Mouse (Mus musculus) liver (tissue): ENCODE data around the gene Akap6.
"Not testable (repeated sequence)": the region's sequence is repeated elsewhere in the genome, so short reads cannot be mapped to it uniquely, and the experiment has no call there.

ENCODE experiments used
- DNase-seq: peaks from one replicate; pipeline ENCODE4 v3.0.0-alpha.2; 2020; ENCODE audit warnings: mixed read lengths

The Akap6 gene

GRCm38 (mm10) chr12:52711857-52712640 lies 12.9 kb downstream of the Akap6 start:
- DNase-seq: no peak

GRCm38 (mm10) chr12:52718392-52718791 lies 19.2 kb downstream of the Akap6 start:
- DNase-seq: no peak

- DNase-seq: no peak
Observed at GRCm38 (mm10) chr12:52719232-52719631, 20.0 kb downstream of the Akap6 start.

GRCm38 (mm10) chr12:52719681-52720080 lies 20.5 kb downstream of the Akap6 start:
- no peak for DNase-seq

- not testable (repeated sequence) for DNase-seq
Observed at GRCm38 (mm10) chr12:52724039-52724615, 24.9 kb downstream of the Akap6 start.

GRCm38 (mm10) chr12:52726434-52727231 lies 27.4 kb downstream of the Akap6 start:
- DNase-seq: no peak

- DNase-seq: no peak
Observed at GRCm38 (mm10) chr12:52729396-52729795, 30.2 kb downstream of the Akap6 start.

GRCm38 (mm10) chr12:52735161-52735560 lies 36.0 kb downstream of the Akap6 start:
- not testable (repeated sequence) for DNase-seq

- no peak for DNase-seq
Observed at GRCm38 (mm10) chr12:52737151-52737550, 38.0 kb downstream of the Akap6 start.

GRCm38 (mm10) chr12:52739326-52739725 lies 40.1 kb downstream of the Akap6 start:
- no peak for DNase-seq

GRCm38 (mm10) chr12:52741801-52742200 lies 42.6 kb downstream of the Akap6 start:
- DNase-seq: no peak

GRCm38 (mm10) chr12:52750006-52750405 lies 50.8 kb downstream of the Akap6 start:
- no peak for DNase-seq

- no peak for DNase-seq
Observed at GRCm38 (mm10) chr12:52755649-52756048, 56.5 kb downstream of the Akap6 start.

- no peak for DNase-seq
Observed at GRCm38 (mm10) chr12:52757881-52758280, 58.7 kb downstream of the Akap6 start.

- DNase-seq: no peak
Observed at GRCm38 (mm10) chr12:52764046-52764445, 64.9 kb downstream of the Akap6 start.

GRCm38 (mm10) chr12:52764810-52765209 lies 65.6 kb downstream of the Akap6 start:
- no peak for DNase-seq

GRCm38 (mm10) chr12:52769561-52769960 lies 70.4 kb downstream of the Akap6 start:
- no peak for DNase-seq

GRCm38 (mm10) chr12:52771931-52772330 lies 72.7 kb downstream of the Akap6 start:
- no peak for DNase-seq

- no peak for DNase-seq
Observed at GRCm38 (mm10) chr12:52772494-52773280, 73.5 kb downstream of the Akap6 start.

- DNase-seq: no peak
Observed at GRCm38 (mm10) chr12:52773847-52774246, 74.7 kb downstream of the Akap6 start.

GRCm38 (mm10) chr12:52774382-52774781 lies 75.2 kb downstream of the Akap6 start:
- DNase-seq: no peak

- DNase-seq: no peak
Observed at GRCm38 (mm10) chr12:52780216-52780615, 81.0 kb downstream of the Akap6 start.

- DNase-seq: no peak
Observed at GRCm38 (mm10) chr12:52781066-52781465, 81.9 kb downstream of the Akap6 start.
